Mouse (Mus musculus) lung, postnatal 0 days (tissue): ENCODE measurements around the gene Slc7a15.

Experiments used
- CTCF ChIP-seq: IDR thresholded peaks from 2 replicates; pipeline ENCODE4 v1.5.1; 2016; ENCODE audit warnings: antibody characterized with exemption, mild to moderate bottlenecking
- EP300 ChIP-seq: IDR thresholded peaks from 2 replicates; pipeline ENCODE4 v1.6.1; 2016; ENCODE audit warnings: antibody characterized with exemption, mild to moderate bottlenecking, control low read depth

GRCm38 (mm10) chr12:8545066-8545610 is 53.7 kb downstream of the Slc7a15 start:
- TF ChIP-seq CTCF = no peak
- no peak for TF ChIP-seq EP300
